Mouse (Mus musculus): ENCODE measurements around the gene Gm10803. TPM values are rescaled to one million over a fixed set of nuclear protein-coding genes. Genes with fewer than 3 reads are reported as not detected.

The Gm10803 gene
- total RNA-seq, 2 experiments from 2014 or later: not detected

- DNase-seq: no peak
Observed at GRCm38 (mm10) chr2:93592164-93592790, 31.9 kb downstream of the Gm10803 start.

GRCm38 (mm10) chr2:93593121-93593520 is 32.8 kb downstream of the Gm10803 start:
- no peak for DNase-seq

- DNase-seq: no peak
Observed at GRCm38 (mm10) chr2:93597145-93597544, 36.8 kb downstream of the Gm10803 start.

GRCm38 (mm10) chr2:93599731-93600130 is 39.4 kb downstream of the Gm10803 start:
- no peak for DNase-seq

- DNase-seq: no peak
Observed at GRCm38 (mm10) chr2:93604601-93605285, 44.4 kb downstream of the Gm10803 start.

GRCm38 (mm10) chr2:93608800-93609199 is 48.4 kb downstream of the Gm10803 start:
- no peak for DNase-seq

- DNase-seq: no peak
Observed at GRCm38 (mm10) chr2:93613020-93613419, 52.7 kb downstream of the Gm10803 start.

Other genes starting within 250 kb of the Gm10803 start
- 10 to 100 TPM; 14.5 to 17.8 TPM for gene Tspan18, start 226.1 kb upstream of the Gm10803 start, total RNA-seq (2021)
- gene Cd82, start 97.4 kb upstream of the Gm10803 start, total RNA-seq (2021): 10 to 100 TPM; 36.7 to 43.8 TPM
- gene Alx4, start 81.8 kb downstream of the Gm10803 start, total RNA-seq (2021): under 1 TPM; 0.78 to 0.81 TPM

Measured in gastrocnemius, postnatal 10 days (tissue).